Mouse (Mus musculus) c-Kit-positive CD71-negative TER-119-negative erythroid progenitor cells, embryonic 14.5 days (primary cell): ENCODE measurements around the gene Clpsl2.

ENCODE experiments used
- DNase-seq: peaks from one replicate; pipeline ENCODE4 v3.0.0-alpha.2; 2013; ENCODE audit warnings: low read depth

Gene Clpsl2

DNA sequence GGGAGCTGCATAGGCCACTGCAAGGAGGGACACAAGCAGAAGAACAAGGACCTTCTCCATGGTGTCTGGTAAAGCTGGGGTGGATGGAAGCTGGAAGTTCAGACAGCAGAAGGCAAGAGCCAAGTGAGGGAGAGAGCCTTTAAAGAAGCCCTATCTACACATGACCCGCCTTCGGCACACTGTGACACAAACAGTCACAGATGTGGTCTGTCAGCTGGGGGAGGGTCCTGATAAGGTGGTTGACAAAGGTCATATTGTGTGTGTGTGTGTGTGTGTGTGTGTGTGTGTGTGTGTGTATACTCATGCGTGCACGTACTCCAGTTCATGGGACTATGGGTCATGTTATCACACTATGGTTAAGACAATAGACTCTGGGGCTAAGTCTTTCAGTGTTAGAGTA, 11.4 kb downstream of the Clpsl2 start, which contains the start of gene Clps:
Gene Clps, minus strand, starts transcription at position 169 of the 400 bp plus-strand sequence.
- DNase-seq, result no peak

DNA sequence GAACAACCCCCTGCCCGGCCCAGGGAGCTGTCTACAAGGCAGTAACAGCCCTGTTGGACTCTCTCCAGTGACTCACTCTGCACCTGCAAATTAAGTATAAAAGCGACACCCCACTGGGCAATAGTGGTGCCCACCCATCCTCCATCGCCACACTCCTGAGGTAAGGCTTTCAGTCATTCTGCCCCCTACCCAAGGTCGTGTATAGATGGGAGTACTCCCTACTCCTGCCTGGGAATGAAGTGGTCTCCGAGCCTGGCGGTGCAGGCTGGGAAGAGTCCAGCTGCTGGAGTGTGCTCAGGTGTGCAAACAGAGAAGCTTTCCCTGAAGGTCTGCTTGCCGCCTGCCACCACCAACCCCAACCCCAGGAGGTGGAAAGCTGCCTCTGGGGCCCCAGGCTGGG, 12.4 kb downstream of the Clpsl2 start:
- DNase-seq, result no peak

DNA sequence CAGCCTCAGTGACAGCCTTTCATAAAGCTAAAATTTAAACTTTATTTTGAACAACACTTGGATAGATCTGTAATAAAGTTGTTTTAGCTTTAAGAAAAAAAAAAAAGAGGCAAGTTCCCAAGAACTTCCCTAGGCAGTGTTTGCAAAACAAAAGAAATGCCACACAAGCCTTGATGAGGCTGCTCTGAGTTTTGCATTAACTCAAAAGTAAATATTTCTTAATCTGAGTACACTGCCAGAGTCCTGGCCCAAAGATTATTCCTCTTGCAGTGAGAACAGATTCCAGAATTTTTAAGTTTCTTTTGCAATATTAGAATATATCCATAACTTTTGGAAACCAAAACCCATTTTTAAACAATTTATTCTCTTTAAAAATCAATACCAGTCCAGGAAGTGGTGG, 16.0 kb downstream of the Clpsl2 start:
- no peak for DNase-seq

DNA sequence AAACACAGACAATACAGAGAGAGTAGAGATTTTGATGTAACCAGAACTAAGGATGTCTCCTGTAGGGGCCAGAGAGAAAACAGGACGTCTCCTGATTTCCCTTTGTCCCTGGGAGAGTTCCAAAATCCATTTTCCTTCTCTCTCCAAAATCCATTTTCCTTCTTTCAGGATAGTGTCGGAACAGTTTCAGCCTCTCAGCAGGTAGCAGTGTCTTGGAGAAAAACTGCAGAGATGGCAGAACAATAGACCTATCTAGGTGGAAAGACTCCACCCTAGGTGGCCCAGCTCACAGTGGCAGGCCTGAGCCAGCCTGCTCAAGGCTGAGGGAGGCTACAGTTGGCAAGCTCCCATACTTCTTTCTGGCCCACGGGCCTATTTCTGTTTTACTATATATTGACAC, 18.3 kb downstream of the Clpsl2 start:
- no peak for DNase-seq

DNA sequence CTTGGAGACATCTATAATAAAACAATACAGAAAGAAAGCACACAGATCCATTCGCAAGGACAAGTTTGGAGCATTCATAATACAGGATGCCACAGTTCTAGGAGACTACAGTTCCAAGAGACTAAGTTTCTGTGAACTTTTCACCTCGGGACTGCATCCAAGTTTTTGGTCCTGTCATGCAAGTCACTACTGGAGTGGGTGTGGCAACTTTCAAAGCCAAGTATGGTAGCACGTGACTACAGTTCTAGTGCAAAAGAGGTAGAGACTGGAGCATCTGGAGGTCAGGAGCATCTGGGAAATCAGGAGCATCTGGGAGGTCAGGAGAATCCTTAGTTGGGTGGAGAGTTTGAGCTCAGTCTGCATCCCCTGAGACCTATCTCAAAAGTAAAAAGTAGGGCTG, 22.7 kb downstream of the Clpsl2 start:
- DNase-seq, result no peak

DNA sequence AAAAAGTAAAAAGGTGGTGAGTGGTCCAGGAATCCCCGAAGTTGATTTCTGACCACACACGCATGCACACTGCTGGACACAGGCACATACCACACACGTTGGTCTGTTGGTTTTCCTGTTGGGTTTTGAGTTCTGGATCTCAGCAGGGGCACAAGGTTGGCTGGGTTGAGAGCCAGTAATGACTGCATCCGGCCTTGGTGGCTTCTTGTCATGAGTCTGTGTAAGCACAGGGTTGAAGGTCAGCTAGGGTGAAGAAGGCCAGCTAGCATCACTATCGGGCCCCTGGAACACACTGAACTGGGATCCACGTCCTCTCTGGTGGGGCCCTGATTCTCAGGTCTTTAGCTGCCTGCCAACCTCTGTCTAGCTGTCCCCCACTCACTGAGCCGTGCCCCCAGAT, 23.3 kb downstream of the Clpsl2 start:
- DNase-seq, result no peak

DNA sequence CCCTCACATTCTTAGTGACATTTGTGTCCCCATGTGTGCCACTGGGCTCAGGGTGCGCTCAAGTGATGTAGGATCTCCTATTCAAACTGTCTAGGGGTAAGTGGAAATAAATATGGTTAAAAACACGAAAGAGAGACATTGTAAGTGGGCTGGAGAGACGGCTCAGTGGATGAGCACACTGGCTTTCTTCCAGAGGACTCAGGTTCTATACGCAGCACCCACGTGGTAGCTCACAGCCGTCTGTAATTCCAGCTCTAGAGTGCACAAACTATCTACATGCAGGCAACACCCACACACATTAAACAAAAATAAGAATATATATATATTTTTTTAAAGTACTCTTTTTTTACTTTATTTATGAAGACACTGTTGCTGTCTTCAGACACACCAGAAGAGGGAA, 23.7 kb downstream of the Clpsl2 start:
- no peak for DNase-seq

DNA sequence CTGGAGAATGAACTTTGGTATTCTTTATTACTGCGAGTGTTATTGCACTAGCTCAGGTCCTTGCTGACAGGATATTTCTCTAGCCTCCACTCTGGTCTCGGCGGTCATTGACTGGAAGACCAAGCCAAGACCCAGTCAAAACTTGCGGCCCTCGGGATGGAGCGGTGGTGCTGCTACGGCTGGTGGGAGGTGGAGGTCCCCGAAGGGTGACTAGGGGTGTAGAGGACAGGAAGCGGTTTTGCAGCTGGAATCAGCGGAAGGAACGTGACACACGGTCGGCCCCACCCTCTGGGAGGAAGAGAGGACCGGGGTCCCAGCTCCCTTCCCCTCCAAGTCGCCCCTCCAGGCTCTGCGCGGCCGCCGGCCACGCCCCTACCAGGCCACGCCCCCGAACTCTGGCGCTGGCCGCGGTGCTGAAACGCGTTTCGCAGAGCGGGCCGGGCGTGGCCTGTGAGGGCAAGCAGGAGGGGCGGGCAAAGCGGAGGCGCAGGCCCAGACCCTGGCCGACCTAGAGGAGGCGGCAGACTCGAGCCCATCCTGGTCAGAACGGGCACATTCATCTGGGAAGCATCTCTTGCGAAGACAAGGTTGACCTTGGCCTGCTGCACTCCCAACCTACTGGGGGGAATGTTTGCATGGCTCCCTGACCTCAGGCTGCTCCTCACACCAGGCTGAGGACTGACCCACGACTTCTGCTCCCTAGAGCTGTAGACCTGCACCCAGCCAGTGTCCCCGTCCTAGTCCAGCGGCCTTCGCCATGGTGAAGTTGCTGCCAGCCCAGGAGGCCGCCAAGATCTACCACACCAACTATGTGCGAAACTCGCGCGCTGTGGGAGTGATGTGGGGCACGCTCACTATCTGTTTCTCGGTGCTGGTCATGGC, 26.3 kb downstream of the Clpsl2 start, which contains the start of gene Lhfpl5:
Gene Lhfpl5, plus strand, starts transcription at position 398 of the 882 bp plus-strand sequence.
- DNase-seq, result peak; percentile 61

DNA sequence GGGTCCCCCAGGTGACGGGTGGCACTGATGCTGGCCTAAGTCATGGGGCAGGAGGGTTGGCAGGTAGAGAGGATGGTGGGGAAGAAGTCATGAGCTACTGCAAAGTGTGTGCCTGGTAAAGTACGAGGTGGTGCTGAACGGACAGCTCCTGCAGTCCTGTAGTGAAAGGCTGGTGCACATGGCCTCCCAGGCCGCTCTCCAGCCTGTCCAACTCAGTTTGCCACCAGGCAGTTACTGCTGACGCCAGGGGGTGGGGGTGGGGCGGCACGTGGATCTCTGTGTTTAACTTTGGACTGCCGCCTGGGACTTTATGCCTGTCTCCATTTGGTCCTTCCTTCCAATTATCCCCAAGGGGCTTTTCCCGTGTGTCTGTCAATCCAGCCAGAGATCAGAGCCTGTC, 31.2 kb downstream of the Clpsl2 start:
- DNase-seq, result peak; percentile 83

DNA sequence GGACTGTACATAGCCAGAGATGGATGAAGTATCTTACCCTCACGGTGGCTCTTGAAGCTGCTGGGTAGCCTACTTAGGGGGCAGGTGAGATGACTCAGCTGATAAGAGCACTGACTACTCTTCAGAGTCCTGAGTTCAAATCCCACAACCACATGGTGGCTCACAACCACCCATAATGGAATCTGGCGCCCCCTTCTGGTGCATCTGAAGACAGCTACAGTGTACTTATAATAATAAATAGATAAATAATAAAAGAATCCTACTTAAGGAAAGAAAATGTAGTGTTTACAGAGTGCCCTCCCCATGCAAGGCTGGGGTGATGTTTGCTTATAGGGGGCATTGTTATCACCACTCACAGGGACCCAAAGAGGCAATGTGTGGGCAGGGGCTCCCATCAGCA, 31.8 kb downstream of the Clpsl2 start:
- DNase-seq, result no peak

DNA sequence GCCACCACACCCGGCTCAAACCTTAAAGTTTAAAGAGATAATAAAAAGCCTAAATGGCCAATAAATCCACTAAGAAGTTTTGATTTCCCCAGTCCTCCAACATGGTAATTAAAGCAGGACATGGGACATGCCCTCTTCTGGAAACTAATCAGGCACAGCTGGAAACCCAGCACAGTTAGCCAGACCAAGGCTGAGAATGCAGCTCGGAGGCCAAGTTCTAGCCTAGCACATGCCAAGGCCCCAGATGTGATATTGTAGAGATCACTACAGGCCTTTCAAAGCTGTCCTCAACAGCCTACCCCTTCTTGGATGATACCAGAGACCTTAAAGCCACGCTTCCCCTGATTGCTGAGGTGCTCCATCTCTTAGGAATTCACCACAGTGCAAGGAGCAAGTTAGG, 37.3 kb downstream of the Clpsl2 start:
- no peak for DNase-seq

DNA sequence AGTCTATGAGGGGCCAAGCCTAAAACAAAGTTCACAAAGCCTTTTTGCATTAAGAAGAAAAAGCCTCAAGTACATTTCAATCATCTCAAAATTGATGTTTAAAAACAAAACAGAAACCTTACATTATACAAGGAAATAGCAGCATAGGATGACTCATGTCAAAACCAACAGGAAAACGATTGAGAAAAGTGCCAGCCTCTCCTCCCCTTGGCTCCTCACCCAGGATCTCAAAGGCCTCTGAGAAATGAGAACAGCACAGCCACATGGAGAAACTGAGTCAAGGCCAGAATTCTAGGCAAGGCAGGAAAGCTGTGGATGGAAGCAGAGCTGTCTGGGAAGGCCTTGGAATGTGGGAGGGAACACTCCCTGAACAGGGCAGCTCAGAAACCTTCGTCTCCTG, 39.4 kb downstream of the Clpsl2 start:
- no peak for DNase-seq

DNA sequence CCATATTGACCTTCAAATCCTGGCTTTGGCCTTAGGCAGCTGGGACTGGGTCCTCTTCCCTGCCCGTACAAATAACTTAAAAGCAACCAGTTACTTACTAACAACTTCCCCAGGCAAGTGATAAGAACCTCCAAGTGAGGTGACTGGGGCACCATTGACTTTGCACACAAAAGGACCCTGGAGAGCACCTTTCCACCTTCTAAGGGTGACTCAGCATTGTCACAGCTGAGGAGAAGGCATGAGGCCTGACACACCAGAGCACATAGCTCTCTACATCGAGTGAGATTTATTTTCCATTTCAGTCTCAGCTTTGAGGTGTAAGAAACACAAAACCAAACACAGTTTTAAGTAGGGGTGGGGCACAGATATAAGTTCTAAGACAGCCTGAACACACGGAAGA, 41.4 kb downstream of the Clpsl2 start:
- DNase-seq, result no peak

DNA sequence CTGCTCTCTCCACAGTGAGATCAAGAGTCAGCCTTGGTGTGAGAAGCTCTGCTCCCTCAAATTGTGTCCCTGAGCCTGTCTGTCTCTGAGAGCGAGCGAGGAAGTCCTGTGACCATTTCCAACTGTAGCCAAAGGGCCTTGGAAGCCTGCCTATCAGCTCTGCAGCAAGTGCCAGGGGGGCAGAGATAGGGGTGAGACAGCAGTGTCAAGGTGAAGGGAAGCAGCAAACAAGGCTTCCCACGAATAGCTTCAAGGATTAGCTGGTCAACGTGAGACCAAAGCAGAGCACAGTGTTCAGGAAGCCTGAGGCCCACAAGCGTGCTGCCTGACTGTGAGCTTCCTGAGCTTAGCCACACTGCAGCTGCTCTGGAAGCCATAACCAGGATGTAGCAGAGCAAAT, 42.3 kb downstream of the Clpsl2 start:
- no peak for DNase-seq

DNA sequence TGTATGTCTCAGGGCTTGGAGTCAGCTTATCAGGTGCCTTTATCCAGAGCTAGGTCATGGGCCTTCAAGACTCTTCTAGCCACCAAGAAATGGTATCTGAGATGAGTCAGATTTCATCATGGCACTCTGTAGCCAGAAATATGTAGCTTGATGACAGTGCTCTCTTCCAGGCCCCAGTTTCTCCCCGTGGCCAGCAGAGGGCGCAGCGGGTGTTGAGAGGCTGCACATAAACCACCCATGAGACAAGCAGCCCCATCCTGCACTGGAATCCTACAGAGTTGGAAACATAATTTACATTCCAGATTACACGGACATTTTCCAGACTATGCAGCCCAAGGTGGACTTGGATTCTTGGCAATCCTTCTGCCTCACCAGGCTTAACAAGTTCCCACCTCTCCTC, 43.8 kb downstream of the Clpsl2 start:
- DNase-seq, result peak; percentile 68

DNA sequence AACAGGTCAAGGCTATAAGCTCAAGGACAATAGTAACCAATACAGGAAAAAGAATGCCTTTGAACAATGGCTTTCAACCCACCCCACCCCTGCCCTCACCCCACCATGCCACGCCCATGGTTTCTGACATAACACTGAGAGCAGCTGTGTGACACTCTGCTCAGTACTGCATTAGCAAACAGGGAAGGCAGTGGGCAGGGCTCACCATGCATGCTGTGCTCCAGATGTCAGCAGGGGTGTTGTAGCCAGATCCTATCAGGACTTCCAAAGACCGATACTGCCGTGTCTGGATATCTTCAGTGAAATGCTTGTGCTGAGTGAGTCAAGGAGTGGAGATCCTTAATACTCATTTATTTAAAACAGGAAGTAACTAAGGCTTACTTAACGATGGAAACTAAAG, 44.8 kb downstream of the Clpsl2 start:
- no peak for DNase-seq

DNA sequence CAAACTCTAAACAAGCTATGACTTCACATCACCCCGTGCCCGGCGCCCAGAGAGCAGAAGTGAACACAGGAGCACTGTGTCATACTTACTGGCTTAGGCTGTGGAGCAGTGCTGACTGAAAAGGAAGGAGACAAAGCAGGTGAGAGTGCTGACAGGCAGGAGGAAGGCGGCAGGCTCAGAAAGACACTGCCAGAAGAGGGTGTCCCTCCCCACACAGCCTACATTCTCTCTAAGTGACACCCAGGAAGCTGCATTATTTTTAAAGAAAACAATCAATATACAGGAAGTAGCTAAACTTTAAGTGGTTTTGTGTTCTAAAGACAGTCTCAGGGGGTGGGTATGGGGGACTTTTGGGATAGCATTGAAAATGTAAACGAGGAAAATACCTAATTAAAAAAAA, 51.6 kb downstream of the Clpsl2 start:
- no peak for DNase-seq

DNA sequence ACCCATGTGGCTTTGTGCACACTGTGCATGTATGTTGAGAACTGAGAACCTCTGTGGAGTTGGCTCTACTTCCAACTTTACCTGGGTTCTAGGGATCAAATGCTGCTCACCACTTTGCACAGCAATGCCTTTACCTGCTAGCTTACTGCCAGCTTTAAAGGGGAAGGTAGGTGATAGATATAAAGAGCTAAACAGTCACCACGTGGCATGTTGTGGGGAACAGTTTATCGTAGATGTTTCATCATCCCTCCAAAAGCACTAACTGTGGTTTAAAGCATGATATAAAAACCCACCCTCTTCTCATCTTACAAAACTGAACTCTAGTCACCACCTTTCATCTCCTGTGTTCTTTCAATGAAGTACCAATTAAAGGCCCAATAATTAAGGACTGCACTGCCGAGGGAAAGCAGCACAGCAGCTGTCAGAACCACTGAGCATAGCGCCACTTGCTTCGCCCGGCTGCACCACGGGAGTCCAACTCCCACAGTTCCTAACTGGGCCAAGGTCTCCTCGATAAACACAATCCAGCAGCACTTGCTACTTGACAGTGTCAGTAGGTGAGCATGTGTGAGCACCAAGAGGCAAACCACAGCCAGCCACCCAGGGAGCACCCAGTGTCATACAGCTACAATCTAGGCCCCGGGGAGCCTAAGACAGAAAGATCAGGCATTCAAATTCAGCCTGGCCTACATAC, 52.5 kb downstream of the Clpsl2 start:
- no peak for DNase-seq
